Mouse (Mus musculus) fibroblast of lung, adult 2 months (primary cell): ENCODE measurements at regions not wholly inside any gene's neighbourhood (a gene's known extent, or its start where the extent isn't known, plus 50 kb on each side); places are given as distances from the start of the nearest gene placed in this dataset.
"Not testable (repeated sequence)": the region's sequence is repeated elsewhere in the genome, so short reads cannot be mapped to it uniquely, and the experiment has no call there.

Experiments
- DNase-seq: peaks from one replicate; pipeline ENCODE4 v3.0.0-alpha.2; 2011; ENCODE audit warnings: low read depth

GRCm38 (mm10) chr6:22716864-22717557 is 158.3 kb upstream of the Ptprz1 start:
- DNase-seq = no peak

DNA sequence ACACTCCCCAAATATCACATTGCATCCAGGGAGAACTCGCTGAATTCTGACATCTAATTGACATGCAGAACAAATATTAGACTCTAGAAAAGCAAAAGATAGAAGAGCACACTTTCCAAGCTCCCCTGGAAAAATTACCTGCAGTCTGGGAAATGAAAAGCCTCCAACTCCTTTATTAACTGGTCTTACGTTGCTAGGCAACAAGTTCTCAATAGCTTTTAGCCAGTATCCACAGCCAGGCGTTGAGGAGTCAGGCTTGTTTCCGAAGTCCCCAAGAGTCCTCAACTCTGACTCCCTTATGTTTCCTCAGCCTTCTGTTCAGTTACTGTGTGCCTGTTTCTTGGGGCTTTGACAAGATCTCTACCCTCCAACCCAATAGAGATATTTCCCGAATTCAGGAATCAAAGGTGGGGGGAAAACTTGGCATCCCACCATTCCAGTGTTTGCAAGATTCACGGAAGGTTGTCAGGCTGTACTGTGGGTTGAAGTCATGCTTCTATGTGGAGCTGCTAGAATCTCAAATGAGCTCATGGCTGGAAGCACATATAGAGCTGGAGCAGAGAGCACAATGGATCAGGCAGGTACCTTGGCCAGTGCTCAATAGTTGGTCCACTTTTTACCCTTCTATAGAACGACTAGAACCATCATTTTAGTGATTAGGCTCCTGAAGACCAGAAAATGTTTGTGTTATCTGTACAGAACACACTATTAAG is 159.0 kb upstream of the Ptprz1 start:
- DNase-seq = no peak

DNA sequence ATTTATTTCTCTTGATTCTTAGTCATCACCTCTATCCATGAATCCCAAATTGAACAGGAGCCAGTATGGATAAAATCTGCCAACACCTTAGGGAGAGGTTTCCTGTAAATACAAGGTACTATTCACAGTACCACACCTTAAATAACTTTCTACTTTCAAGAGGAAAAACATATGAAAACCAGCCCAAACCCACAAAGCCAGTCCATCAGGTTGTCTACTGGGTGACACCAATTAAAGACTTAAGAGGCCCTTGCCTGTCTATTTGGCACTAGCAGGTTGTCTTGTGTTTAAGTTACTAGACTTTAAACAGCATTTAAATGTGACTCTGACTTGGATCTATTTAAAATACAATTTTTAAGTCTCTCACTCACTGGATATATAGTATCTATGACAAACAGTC is 177.1 kb upstream of the Ptprz1 start:
- no peak for DNase-seq

DNA sequence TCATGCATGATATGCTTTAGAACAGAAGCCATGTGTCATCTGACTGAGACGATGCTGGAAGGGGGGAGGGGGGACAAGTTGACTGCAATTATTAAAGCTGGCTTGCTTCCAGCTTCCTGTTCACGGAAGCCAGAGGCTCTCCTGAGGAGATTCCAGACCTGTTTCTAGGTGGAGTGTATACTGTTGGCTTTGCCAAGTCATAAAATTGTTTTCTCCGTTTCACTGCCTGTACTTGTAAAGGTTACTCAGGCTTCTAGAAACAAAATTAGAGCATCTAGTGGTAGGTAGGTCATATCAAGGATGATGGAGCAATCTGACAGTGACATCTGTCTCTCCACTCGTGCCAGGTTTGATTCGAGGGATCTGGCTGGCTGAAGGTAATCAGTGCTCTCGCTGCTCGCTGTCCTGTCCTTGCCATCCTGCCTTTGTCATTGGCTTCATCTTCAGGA is 186.6 kb upstream of the Ptprz1 start:
- no peak for DNase-seq

GRCm38 (mm10) chr6:22674586-22674929 is 200.7 kb upstream of the Ptprz1 start:
- no peak for DNase-seq

GRCm38 (mm10) chr6:22673919-22674585 is 201.2 kb upstream of the Ptprz1 start:
- no peak for DNase-seq

DNA sequence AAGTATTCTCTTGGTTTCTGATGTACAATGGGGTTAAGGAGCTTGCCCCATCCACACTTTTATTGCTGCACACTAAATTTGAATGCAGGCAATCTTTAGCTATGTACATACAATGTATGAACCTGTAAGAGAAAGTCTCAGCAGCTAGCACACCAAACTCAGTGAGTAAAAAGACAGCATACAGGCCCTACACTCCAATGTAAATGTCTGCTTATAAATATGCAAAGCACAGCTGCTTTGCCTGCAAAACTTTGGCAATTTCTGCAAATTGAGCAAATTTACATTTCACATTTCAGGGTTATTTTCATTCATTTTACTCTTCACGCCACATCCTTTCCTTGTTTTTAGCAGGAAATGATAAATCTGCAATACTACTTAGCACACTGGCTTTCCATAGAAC is 203.8 kb upstream of the Ptprz1 start:
- no peak for DNase-seq

DNA sequence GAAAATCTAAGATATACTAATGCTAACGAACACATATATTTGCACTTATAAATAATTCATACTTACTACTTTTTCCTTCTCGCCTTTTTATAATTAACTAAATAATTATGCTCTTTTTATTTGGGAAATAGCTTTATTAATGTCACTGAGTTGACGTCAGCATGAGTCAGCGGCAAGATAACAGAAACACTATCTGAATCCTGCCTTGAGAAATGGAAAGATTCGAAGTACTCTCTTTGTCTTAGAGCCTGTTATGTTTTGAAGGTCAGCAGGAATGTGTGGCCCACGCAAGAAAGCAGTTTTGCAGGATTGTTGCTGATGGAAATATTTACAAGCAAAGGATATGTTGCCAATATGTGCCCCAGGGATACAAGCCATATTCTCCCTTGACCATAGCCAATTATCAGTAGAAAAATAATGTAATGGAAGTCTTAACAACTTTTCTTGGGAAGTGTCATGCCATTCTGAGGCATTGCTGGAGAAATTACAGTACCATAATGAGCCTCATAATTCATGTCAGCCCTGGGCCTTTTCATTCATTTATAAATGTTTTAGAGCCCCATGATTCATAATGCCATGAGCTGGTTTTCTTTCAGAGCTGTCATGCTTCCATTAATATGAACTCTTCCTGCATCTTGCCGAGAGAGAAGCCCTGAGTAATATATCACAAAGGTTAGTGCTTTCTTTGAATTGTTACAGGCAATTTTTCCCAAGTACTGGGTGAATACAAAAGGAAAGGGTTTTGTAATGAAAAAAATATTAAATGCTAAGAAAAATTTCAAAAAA is 206.9 kb upstream of the Ptprz1 start:
- no peak for DNase-seq

DNA sequence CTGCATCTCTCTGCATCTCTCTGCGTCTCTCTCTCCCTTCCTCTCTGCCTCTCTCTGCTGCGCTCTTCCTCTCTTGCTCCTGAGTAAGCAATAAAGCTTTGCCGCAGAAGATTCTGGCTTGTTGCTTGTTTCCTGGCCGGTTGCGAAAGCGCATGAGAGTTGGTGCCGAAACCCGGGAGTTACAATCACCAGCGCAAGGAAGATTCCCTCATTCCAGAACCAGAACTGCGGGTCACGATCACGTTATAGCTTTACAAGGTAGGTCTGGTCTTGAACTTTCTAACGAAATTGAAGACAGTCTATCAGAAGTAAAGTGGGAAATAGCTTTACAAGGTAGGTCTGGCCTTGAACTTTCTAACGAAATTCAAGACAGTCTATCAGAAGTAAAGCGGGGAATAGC is 217.9 kb upstream of the Ptprz1 start:
- DNase-seq = not testable (repeated sequence)

DNA sequence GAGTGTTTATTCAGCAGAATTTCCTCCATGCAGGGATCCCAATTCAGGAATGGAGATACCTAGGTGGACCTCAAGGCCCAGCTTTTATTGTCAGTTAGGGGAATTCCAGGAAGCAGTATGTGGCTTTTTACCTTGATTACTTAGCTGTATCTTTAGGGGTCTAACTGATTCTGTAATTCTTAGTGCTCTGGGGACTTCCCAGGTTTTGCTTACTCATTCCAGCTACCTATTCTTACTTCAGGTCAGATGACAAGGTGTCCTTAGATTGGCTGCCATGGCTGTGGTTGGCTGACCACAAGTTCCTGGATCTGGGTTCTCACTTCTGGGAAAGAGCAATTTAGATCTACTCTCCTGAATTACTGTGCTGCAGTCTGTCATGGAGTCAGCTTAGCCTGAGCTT is 235.2 kb upstream of the Ptprz1 start:
- DNase-seq = no peak

- no peak for DNase-seq
These were observed 240.2 kb upstream of the Ptprz1 start for GRCm38 (mm10) chr6:22635141-22635540.

DNA sequence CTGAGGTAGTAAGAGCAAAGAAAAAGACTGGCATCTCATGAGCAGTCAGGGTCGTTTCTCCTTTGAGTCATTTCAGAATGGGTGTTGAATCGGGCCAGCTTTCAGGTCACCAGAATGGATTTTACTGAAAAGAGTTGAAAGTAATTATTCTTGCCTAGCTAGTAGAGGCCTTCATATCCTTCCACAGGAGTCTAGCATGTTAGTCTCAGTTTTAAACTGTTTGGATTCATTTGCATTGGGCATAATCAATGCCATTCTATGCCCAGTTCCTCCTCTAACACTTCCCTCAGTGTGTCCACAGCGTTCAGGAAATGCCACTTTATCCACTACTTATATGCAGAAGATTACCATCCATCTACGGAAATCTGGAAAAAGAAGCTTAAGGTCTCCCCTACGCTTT is 240.6 kb upstream of the Ptprz1 start:
- DNase-seq = no peak

DNA sequence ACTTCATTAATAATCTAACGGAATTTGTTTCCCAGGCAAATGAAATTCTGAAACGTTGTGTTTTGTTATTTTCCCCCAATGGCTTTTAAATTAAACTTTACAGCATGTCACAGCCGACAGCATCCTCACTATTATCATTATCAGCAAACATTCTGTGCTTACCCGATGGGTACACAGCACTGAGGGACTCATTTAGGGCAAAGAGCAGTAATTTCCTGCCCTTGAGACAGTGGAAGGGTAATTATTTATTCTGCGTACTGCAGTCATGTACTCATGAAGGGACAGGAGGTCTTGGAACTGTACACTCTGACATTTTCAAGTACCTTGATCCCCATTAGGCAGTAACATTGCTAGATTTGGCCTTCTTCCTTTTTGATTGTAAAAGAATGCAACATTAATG is 235.5 kb upstream of the Fam3c start:
- DNase-seq = no peak

GRCm38 (mm10) chr6:22584851-22585250 is 228.8 kb upstream of the Fam3c start:
- DNase-seq = no peak

DNA sequence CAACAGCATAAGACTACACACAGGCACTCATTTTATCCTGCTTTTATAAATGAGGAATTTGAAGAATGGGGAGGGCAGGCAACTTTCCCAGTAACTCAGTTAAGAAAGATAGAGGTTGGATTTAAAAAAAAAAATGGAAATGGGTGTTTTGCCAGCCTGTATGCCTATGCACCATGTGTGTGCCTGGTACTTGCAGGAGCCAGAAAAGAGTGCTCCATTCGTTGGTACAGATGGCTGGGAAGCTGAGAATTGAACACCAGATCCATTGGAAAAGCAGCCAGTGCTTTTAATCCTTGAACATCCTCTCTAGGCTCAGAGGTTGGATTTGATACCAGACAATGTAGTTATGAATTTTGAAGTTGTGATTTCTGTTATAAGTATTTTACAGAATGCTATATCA is 216.9 kb upstream of the Fam3c start:
- no peak for DNase-seq

- DNase-seq = peak; percentile 8
These were observed 211.8 kb upstream of the Fam3c start for GRCm38 (mm10) chr6:22567891-22568290.

GRCm38 (mm10) chr6:22548296-22549245 is 192.5 kb upstream of the Fam3c start:
- no peak for DNase-seq

GRCm38 (mm10) chr6:22541603-22542002 is 185.6 kb upstream of the Fam3c start:
- no peak for DNase-seq

DNA sequence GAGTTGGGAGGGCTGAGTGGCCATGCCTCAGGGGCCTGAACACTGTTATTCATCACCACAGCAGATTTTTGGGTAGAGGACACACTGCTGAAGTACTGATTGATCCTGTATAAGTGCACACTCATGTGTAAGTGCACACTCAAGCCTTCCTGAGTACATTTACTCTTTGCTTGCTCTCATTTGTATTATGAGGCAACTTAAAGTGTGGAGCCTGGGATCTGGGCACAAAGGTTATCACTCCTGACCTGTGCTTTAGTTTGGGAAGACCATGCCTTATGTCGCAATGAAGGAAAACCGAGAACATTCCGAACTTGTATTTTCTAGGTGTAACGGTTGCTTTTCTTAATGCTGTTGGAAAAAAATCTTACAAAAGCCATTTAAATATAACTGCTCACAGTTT is 182.2 kb upstream of the Fam3c start:
- DNase-seq = no peak

DNA sequence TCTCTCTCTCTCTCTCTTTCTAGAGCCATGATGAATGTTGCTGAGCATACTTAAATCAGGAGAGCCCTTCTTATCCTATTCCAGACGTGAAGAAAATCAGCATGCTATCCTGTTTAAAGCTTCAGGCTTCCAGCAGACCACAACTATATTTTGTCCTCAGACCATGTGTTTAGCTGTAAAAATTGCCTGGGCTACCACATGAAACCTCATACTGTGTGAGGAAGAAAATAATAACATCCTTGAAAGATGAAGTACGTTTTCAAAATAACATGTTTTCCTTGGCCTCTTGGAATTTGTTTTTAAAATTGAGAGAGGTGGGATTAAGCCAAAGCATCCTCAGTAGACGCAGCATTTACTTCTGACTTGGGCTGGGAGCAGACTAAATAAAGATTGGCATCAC is 168.3 kb upstream of the Fam3c start:
- no peak for DNase-seq

DNA sequence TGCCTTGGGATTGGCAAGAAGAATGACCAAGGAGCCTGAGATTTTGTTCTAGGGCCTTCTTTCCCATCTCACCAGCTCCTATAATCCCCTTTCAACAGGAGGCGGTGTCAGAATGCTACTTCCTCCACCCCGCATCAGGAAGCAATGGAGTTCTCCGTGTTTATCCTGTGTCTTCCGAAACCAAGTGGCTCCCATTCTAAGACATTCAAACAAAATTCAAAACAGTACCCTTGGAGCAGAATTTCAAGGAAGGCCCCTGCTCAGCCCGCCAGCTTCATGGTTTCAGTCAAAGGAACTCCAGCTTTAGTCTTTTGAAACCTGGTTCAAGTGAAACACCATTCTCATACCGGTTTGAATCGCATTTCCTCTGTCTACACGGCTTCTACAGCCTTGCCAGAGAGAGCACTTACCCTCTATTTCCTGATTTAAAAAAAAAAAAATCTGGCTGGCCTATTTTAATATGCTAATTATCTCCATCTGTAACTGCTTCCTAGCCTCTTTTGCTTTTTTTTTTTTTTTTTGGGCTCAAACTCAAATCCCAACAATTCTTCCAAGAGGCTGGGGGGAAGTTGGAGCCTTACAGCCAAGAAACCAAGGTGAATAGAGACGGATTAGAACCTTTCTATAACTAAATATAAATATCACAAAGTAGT is 167.7 kb upstream of the Fam3c start:
- no peak for DNase-seq
